Mouse (Mus musculus): Measurements from ENCODE around the gene Gm49384.

- TF ChIP-seq CTCF (IDR thresholded peaks at IDR 0.05; ENCODE audit: control insufficient read depth, insufficient read depth, insufficient read length) (no peak), USF1 (IDR thresholded peaks at IDR 0.05; ENCODE audit: low read depth) (no peak), MAX (IDR thresholded peaks at IDR 0.05) (no peak), MYOD1 (IDR thresholded peaks at IDR 0.05; ENCODE audit: control insufficient read depth, insufficient read length, low read depth) (no peak), CEBPB (IDR thresholded peaks at IDR 0.05; ENCODE audit: low read depth) (no peak), MYOG (IDR thresholded peaks at IDR 0.05; ENCODE audit: control insufficient read depth, extremely low read depth, insufficient read length) (no peak), FOSL1 (IDR thresholded peaks at IDR 0.05; ENCODE audit: insufficient read depth, low read length, poor library complexity, severe bottlenecking) (no peak)
Measured at GRCm38 (mm10) chr12:69139841-69140240, 64.2 kb downstream of the Gm49384 start.

Data from C2C12 (cell line).